Mouse (Mus musculus) MEL (cell line): ENCODE data around the gene Nfia.

Experiments used
- CTCF ChIP-seq, 3 experiments: IDR thresholded peaks in 2 of 3; conservative IDR thresholded peaks in 1 of 3; 2 replicates each; pipeline ENCODE4 v1.5.1; 2011 to 2012; ENCODE audit warnings: low read length in 3 of 3, low read depth in 2 of 3, mild to moderate bottlenecking in 2 of 3, improper control_type of control experiment in 1 of 3, inconsistent platforms in 1 of 3, mixed read lengths in 1 of 3, moderate library complexity in 1 of 3; ENCODE audit not compliant: control insufficient read depth in 1 of 3, insufficient read depth in 1 of 3, poor library complexity in 1 of 3, severe bottlenecking in 1 of 3
- ELF1 ChIP-seq: IDR thresholded peaks from 2 replicates; pipeline ENCODE4 v1.6.1; 2014; ENCODE audit warnings: low read depth, mild to moderate bottlenecking, inconsistent platforms, low read length, improper control_type of control experiment, moderate library complexity
- GABPA ChIP-seq: IDR thresholded peaks from 2 replicates; pipeline ENCODE4 v1.6.1; 2012; ENCODE audit warnings: low read depth, mild to moderate bottlenecking, inconsistent platforms, low read length, improper control_type of control experiment, moderate library complexity
- MAFK ChIP-seq: IDR thresholded peaks from 2 replicates; pipeline ENCODE4 v1.6.1; 2011; ENCODE audit warnings: low read depth, mild to moderate bottlenecking, low read length, improper control_type of control experiment, borderline replicate concordance
- MAX ChIP-seq: IDR thresholded peaks from 2 replicates; pipeline ENCODE4 v1.6.1; 2011; ENCODE audit warnings: low read length, improper control_type of control experiment
- MEF2A ChIP-seq: IDR thresholded peaks from 2 replicates; pipeline ENCODE4 v1.6.1; 2014; ENCODE audit warnings: low read depth, mild to moderate bottlenecking, inconsistent platforms, low read length, improper control_type of control experiment; ENCODE audit not compliant: poor library complexity, insufficient replicate concordance, severe bottlenecking; ENCODE audit errors: extremely low read depth
- MXI1 ChIP-seq: IDR thresholded peaks from 2 replicates; pipeline ENCODE4 v1.6.1; 2011; ENCODE audit warnings: mild to moderate bottlenecking, low read depth, low read length, improper control_type of control experiment
- POLR2A ChIP-seq, 2 experiments: IDR thresholded peaks; 2 replicates each; pipeline ENCODE4 v1.6.1; 2011 to 2012; ENCODE audit warnings: low read length in 2 of 2, mild to moderate bottlenecking in 2 of 2, control low read depth in 1 of 2, improper control_type of control experiment in 1 of 2, low read depth in 1 of 2, moderate library complexity in 1 of 2; ENCODE audit not compliant: control insufficient read depth in 1 of 2, insufficient read depth in 1 of 2, poor library complexity in 1 of 2
- SIN3A ChIP-seq: IDR thresholded peaks from 2 replicates; pipeline ENCODE4 v1.6.1; 2012; ENCODE audit warnings: low read length, improper control_type of control experiment, inconsistent platforms
- USF2 ChIP-seq, 2 experiments: IDR thresholded peaks; 2 replicates each; pipeline ENCODE4 v1.6.1; 2011 to 2012; ENCODE audit warnings: improper control_type of control experiment in 2 of 2, low read length in 2 of 2, borderline replicate concordance in 1 of 2, inconsistent platforms in 1 of 2, low read depth in 1 of 2, mild to moderate bottlenecking in 1 of 2; ENCODE audit not compliant: insufficient read depth in 1 of 2
- ZC3H11A ChIP-seq: IDR thresholded peaks from 2 replicates; pipeline ENCODE4 v1.6.1; 2012; ENCODE audit warnings: low read depth, mild to moderate bottlenecking, inconsistent platforms, low read length, improper control_type of control experiment
- ZMIZ1 ChIP-seq: IDR thresholded peaks from 2 replicates; pipeline ENCODE4 v1.6.1; 2012; ENCODE audit warnings: low read depth, mild to moderate bottlenecking, inconsistent platforms, low read length, improper control_type of control experiment, moderate library complexity
- ZNF384 ChIP-seq: IDR thresholded peaks from 2 replicates; pipeline ENCODE4 v1.6.1; 2012; ENCODE audit warnings: low read depth, mild to moderate bottlenecking, inconsistent platforms, low read length, improper control_type of control experiment

DNA sequence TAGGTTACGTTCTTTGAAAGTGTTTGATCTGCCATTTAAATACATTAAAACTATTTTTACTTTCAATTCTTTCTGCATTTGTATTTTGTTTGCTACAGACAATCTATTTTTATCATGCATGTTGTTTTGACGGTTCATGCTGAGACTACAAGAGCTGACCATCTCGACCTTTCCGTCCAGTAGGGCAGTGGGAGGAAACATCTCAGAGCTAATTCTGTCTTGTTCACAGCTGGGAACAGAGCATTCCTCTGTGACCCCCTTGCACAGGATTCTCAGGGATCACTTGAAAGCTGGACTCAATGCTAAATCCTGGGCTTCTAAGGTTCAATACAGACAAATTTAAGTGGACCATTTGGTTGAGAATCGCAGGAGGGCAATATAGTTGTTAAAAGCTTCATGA is 93.9 kb downstream of the Nfia start:
- no peak for TF ChIP-seq USF2 (IDR thresholded peaks at IDR 0.05; ENCODE audit: borderline replicate concordance in 1 of 2, insufficient read depth in 1 of 2, low read depth in 1 of 2, low read length in 2 of 2)
- TF ChIP-seq CTCF (IDR thresholded peaks at IDR 0.05 in 2 of 3, conservative IDR thresholded peaks at IDR 0.05 in 1 of 3; ENCODE audit: control insufficient read depth in 1 of 3, insufficient read depth in 1 of 3, low read depth in 2 of 3, low read length in 3 of 3, poor library complexity in 1 of 3, severe bottlenecking in 1 of 3) = no peak
- TF ChIP-seq GABPA = no peak
- no peak for TF ChIP-seq ELF1
- TF ChIP-seq MAX = no peak
- no peak for TF ChIP-seq MXI1
- TF ChIP-seq POLR2A (IDR thresholded peaks at IDR 0.05; ENCODE audit: control insufficient read depth in 1 of 2, insufficient read depth in 1 of 2, low read depth in 1 of 2, low read length in 2 of 2, poor library complexity in 1 of 2) = no peak
- no peak for TF ChIP-seq ZNF384
- TF ChIP-seq MAFK = no peak
- no peak for TF ChIP-seq MEF2A
- no peak for TF ChIP-seq ZC3H11A
- TF ChIP-seq ZMIZ1 = no peak
- TF ChIP-seq SIN3A = no peak
